Mouse (Mus musculus) frontal cortex, postnatal 10 days (tissue): Measurements from ENCODE around the gene Xpo6.

Experiments used
- DNase-seq, 2 experiments: peaks; one replicate each; pipeline ENCODE4 v3.0.0; 2022; ENCODE audit warnings: low spot score in 2 of 2, mixed read lengths in 1 of 2

The Xpo6 gene

DNA sequence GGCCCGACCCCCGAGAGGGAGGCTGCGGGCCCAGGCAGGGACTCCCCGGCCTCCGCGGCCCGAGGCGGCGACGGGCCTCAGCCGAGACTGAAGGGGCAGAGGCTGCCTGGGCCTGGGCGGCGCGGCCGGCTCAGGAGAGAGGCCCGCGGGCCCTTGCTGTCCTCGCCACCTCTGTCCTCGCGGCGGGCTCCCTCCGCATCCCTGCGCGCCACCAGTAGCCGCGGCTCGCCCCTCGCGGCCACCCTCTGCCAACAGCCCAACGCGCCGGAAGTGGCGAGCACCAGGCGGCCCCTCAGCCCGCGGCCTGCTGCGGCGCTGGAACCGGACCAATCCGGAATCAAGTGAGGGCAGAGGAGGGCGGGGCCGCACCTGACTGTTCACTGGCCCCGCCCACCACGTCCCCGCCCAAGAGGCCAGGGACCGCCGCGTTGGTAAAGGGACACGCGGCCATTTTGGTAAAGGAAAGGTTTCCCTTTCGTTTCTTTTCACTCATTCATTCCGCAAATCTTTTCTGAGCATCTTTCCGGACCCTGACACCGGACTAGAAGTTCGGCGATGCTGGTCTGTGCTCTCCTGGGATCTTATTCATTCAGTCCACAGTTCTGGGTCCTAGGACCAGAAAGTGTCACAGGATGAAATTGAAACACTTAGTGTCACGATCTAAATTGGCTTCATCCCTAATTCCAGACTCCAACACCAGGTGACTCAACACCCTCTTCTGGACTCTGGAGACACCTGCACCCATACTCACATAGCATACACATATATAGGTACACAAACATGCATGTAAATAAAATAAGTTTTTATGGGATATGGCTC is at the start of gene Xpo6:
TSS of gene Xpo6 (minus strand) at position 324 of the 819 bp plus-strand sequence.
- peak; percentile 94 for DNase-seq

DNA sequence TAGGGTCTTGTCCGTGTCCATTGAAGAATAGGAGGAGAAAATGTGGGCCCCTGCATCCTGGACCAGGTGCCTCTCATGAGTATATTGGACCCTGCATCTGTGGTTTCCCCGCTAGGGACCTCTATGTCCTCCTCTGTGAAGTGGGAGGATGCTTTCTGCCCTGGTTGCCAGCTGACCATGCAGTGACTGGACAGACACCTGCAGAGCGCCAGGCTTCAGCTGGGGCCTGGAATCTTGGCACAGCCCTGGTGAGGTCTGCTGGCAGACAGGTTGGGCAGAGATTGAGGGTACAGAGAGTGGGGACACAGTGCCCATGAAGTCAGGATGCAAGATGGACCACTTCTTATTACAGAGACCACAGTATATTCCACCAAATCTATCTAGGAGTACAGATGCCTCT is 49.7 kb upstream of the Xpo6 start:
- no peak for DNase-seq

DNA sequence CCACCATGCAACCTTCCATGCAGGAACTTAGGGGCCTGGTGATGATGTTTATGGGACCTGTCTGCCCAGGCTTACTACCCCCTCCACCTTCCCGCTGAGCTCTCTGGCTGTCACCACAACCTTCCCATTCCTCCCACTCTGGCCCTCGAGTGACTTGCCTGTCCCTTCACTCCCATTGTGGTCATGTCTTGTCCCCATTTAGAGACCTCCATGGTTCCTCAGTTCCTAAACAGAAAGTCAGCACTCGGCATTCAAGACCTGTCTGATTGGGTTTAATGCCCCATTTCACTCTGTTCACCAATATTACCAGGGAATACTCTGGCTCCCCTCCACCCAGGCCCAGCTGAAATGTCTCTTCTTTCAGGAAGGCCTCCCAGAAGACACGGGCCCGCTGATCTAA is 48.8 kb upstream of the Xpo6 start:
- DNase-seq, result no peak

DNA sequence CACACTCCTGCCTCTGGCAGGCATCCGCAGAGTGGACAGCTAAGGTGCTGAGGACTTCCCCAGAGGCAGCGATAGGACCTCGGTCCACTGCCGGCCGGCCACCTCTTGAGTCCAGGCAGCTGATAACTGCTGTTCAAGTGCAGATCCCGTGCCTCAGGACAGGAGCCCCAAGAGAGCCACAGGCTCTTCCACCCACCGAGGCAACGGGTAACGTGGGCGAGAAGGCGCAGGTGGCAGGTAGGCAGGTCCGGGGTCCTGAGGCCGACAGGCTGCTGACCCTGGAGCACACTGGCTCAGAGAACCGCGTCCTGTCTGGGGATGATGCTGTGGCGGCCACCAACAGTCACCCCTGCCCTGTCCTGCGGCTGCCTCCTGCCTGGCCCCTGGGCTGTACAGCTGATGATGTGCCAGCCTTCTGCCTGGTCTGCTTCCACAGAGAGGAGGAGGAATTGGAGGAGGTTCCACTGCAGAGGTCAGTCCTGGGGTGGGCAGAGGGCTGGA is 48.4 kb upstream of the Xpo6 start:
- DNase-seq, result no peak

DNA sequence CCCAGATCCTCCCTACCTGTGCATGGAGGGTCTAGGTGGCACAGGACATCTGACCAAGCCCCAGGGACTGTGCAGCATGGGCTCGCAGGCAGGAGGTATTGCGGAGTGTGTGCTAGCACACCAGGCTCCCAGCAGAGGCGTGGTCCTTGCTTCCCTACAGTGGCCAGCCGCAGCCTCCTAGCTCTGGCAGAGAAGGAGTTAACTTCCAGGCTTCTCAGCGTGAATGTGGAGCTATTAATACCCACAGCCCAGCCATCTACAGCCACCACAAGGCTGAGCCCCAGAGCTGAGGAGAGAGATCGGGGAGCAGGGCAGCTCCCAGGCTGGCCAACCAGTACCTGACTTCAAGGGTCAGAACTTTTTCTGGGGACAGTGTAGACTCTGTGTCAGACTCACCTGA is 47.8 kb upstream of the Xpo6 start:
- DNase-seq, result no peak

DNA sequence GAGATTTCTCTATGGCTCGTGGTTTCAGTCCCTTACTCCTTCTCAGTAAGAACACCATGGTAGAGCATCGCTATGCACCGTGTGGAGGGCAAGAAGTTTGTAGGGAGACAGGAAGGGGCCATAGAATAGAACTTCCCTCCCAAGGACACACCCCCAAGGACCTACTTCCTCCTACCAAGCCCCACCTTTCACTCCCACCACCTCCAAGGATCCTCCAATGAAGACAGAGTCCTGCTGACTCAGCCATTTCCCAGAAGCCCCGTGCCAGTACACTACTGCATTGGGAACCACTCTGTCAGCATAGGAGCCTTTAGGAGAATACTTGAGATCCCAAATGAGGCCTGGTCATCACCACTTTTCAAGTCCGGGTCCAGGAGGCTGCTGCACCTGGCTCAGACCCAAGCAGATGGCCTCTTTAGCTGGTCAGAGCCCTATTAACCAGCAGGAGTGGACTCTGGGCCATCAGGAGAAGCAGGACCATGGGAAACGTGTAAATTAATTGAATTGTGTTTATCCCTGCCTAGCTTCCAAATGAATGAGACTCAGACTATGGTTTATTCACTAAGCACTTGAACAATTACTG is 44.0 kb upstream of the Xpo6 start:
- DNase-seq, result no peak

DNA sequence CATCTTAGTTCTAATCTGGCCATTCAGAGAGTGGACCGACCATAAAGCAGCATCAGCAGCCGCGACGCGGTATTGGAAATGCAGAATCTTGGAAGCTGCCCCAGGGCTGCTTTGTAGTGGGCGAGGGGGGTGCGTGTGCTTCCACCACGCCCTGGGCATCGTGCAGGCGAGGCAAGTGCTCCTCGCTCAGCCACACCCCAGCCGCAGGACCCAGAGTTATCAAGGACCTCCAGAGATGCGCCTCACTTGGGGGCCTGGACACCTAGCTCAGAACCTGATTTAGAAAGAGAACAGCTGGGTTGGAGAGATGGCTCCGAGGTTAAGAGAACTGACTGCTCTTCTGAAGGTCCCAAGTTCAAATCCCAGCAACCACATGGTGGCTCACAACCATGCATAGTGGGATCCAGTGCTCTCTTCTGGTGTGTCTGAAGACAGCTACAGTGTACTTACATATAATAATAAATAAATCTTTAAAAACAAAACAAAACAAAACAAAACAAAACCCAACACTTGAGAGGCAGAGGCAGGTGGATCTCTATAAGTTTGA is 40.6 kb upstream of the Xpo6 start:
- no peak for DNase-seq

DNA sequence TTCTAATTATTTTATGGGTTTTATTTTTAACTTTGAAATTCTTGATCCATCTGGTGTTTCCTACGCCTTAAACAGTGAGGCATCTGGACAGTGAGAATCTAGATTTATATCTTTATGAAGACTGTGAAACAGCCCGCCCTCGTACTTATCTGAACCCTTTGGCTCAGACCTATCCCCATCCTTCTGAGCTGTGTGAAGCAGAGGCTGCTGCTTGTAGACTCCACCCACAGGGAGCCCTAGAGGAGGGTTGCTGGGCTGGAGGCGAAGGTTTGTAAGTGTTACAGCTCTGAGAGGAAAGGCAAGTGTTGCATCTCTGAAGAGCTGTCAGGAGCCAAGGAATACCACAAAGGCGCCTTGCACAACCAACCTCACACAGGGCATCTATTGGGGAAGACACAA is 36.5 kb upstream of the Xpo6 start:
- peak in 1 of 2 experiments; percentile 36 for DNase-seq

DNA sequence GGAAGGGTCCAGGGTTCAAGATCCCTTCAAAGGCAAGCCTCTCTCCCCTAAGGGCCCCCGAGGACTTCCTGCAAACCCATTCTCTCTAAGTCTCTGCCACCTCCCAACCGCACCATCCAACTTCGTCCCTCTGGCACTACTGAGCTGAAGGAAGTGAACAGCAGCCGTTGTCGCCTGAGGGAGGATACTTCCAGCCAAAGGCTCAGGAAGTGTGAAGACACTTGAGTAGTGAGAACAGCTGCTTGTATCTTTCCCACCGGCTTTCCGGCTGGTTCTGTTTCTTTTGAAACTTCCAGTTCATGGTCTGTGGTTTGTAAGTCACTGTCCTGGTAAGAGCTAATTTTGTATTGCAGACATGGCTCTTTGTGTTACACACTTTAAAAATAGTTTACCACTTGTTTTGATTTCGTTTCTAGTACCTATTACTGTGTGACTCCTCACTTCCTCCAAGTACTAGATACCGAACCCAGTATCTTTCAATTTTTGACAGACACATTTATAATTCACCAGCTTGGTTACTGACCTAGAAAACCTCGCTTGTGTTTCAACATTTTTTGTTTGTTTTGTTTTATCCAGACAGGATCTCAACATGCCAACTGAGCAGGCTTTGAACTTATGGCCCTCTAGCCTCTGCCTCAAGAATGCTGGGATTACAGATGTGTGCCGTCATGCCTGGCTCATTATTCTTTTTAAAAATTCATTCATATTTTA is 35.9 kb upstream of the Xpo6 start:
- DNase-seq, result peak; percentile 23 to 31

DNA sequence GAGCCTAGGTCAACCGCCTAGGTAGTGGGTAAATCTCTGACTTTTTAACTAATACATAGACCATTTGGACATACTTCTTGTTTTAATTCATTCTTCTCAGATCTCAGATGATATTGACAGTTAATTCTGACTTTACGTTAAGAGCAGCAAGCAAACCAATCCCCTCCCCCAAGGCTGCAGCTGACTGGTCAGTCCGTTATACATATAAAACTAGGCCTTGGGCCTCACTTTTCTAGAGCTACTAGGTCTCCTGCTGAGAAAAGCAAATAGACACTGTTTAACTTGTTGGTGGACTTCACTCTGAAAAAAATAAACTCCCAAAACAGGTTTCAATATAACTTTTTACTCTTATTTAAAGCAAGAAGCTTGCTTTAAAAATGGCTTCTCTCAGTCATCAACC is 34.3 kb upstream of the Xpo6 start:
- no peak for DNase-seq

DNA sequence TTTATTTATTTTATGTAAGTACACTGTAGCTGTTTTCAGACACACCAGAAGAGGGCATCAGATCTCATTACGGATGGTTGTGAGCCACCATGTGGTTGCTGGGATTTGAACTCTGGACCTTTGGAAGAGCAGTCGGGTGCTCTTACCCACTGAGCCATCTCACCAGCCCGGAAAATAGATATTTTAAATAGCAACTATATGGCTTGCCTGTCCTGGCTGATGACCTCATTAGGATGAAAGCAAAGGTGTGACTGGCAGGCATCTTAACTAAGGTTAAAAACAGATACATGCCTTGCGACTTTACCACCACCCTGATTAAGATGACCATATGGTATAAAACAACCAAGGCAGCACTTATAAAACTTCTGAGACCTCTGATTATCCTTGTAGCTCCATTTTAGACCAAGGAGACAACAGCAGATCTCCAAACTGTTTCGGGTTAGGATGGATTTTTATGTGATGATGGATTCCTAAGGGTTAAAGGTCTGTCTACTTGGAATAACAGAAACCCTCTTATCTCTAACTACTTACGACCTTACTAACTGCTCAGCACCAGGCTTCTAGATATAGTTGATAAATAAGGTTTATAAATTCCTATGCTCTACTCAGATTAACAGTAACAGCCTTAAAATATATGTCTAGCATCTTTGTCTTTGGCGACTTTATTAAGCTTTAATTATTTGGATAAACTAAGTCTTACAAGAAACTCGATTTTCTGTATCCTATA is 32.2 kb upstream of the Xpo6 start:
- DNase-seq, result no peak

DNA sequence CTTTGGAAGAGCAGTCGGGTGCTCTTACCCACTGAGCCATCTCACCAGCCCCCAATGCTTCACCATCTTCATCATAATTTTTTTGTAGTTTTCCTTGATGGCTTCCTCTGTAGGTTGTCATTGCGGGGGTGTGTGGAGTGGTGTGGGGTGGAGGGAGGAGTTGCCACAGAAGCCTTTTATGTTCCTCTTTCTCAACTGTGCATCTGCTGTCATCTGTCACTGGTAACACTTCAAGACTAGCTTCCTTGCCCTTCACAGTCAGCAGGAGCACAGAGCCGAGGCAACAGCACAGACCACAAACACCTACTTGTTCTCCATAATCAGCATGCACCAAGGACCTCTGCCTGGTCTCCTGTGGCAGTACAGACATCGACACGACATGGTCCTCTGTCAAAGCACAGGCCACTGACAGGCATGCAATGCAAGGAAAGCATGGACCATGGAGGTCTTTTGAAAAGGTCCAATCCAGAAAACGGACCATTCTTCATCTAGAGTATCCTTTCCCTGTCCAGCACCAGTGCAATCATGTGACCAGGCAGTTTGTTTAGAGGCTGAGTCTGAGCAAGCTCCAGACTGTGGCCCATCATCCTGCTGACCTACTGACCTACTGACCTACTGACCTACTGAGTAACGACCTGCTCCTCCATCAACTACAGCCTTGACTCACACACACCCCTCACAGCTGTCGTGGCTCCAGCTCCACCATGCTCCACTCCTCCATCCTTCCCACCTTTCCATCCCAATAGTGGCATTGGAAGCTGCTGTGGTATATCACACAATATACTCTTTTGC is 30.3 kb upstream of the Xpo6 start:
- no peak for DNase-seq

DNA sequence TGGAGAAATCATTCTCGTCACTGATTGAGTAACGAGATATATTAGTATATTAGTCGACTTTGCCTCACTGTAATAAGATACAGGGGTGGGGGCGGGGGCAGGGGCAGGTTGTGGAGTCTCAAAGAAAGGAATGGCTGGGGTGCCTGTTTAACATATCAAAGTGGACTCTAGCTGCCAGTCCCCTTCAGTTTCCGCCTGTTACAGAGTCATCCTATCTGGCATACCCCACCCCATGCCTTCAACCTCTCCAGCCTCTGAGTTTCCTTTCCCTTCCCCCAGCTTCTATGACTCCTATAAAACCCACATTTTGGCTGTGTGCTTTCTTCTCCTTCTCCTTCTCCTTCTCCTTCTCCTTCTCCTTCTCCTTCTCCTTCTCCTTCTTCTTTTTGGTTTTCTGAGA is 25.8 kb upstream of the Xpo6 start:
- DNase-seq, result no peak

DNA sequence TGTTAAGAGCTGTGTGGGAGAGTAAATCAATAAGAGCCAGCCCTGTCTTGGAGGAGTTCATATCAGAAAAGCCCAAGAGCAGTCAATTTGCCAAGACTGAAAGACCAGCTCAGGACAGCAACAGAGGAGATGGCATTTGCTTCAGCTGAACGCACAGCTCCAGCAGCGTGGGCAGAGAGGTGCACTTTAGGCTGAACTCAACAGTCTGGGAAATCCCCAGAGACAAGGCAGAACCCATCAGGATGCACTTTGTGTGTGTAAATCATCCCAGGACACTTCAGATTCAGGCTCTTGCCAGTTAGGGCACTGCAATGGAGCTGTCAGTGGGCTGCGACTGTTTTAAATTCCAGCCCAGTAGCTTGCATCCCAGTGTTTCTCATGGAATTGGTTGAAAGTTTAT is 22.5 kb upstream of the Xpo6 start:
- DNase-seq, result no peak

DNA sequence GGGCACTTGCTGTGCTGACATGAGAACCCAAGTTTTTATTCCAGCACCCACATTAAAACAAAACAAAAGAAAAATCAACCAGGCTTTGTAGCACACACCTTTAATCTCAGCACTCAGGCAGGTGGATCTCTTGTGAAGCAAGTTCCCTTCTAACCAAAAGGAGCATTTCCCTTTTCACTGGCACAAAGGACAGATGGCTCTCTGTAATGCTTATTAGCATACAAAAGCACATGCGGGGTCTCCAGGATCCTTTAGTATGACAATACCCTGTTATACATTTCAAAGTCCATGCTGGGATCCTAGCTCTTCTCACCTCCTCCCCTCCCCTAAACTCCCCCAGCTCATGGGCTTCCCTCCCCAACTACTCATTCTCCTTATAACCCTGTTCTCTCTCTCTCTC is 20.3 kb upstream of the Xpo6 start:
- no peak for DNase-seq

DNA sequence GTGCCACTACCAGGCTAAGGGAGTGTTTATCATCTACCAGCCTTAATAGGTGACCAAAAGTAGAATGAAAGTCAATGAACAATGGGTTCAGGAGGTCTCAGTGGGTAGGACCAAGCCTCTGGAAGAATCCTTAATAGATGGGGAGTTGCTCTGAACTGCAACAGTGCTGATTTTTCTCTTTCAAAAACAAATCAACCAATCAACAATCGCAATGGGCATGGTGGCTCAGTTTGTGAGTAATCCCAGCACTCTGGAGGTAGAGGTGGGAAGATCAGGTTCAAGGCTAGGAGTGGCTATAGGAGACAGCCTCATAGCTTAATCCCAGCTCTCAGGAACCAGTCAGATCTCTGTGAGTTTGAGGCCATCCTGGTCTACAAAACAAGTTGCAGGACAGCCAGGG is 18.0 kb upstream of the Xpo6 start:
- no peak for DNase-seq

DNA sequence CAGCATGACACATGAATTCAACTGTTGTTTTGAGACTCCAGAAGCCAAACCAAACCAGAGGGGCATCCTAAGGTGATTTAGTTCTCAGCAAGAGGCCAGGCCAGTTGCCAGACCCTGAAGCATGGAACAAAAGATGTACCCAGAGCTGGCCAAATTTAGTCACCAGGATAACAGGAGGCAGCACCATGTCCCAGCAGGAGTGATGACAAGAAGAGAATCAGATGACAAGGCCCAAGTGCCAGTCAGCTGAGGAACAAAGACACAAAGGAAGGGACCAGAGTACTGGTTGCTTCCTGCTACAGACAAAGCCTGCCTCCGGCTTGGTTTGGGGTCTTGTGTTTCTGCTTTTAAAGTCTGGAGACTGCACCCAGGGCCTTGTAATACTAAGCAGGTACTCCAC is 16.6 kb upstream of the Xpo6 start:
- DNase-seq, result no peak

DNA sequence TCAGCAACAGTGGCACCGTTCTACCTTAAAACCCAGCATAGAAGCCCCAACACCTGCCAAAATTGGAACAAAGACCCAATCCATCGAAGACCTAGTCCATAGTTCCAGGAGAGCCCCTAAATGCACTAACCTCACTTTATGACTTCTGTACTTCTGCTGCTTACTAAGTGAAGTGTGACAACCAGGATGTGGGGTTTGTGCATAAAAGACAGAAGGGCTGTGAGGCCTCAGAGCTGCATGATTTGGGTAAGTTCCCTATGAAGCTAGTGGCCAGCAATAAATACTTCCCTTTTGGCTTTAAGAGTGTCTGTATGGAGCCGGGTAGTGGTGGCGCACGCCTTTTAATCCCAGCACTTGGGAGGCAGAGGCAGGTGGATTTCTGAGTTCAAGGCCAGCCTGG is 10.6 kb upstream of the Xpo6 start:
- DNase-seq, result no peak

DNA sequence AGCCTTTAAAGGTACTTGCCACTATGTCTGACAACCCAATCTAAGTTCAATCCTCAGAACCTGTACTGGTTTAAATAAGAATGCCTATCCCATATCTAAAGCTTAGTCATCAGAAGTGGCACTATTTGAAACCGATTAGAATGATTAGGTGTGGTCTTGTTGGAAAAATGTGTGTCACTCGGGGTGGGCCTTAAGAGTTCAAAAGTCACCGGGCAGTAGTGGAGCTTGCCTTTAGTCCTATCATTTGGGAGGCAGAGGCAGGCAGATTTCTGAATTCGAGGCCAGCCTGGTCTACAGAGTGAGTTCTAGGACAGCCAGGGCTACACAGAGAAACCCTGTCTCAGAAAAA is 670 bp upstream of the Xpo6 start:
- DNase-seq, result no peak

DNA sequence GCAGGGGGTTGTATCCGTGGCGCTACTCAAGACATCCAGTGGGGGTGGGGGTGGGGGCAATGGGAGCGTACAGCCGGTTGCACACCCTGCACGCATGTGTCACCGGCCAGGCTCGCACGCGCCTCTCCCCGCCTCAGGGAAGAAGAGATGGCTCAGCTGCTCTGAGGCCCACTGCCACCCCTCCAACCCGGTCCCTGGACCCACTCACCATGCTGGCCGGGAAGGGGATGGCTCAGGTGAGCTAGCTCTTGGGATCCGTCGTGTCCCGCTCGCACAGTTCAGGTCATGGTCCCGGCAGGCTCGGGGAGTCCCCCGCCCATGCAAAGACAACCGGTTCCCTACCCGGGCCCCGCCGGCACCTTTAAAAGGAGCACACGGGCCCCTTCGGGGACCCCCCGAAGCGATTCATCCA is 604 bp downstream of the Xpo6 start:
- DNase-seq, result peak; percentile 39 to 45

DNA sequence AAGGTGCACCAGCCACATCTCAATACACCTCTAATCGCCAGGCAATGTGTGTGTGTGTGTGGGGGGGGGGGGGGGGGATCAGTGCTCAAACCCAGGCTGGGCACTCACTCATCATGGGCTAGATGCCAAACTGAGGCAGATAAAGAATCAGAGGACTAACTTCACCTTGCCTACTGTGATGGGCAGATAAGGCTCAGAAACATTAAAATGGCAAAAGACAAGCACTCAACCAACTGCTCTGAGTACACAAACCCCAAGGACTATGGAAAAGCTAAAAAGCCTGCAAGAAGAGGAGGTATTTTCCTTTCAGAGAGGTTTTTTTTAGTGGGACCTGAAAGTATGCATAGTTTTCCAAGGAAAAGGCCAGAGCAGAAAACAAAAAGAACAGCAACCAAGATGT is 1.4 kb downstream of the Xpo6 start:
- no peak for DNase-seq
